Mouse (Mus musculus): ENCODE data around the gene Mrpl51. TPM values are rescaled to one million over a fixed set of nuclear protein-coding genes. Genes with fewer than 3 reads are reported as not detected.

Mrpl51 gene
- total and polyA plus RNA-seq, 3 experiments = 166 to 343 (median 303) TPM

DNA sequence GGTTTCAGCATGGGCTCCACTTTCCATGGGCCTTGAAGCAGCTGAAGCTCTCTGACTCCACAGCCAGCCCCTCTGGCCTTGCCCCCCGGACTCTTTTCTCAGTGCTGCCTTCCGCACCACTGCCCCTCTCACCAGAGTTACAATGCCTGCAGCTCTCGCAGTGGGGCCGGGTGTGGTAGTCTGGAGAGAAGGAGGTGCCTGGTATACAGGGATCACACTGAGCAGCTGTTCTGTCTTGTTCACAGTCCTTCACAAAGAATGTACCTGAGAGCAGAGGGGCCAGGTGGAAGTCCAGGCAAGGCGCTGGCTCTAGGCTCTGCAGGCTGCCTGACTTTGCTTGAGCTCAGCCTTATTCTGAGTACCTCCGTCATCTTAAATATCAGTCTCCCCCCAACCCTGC, 44.7 kb downstream of the Mrpl51 start:
- Histone ChIP-seq H3K36me3 (ENCODE audit: control insufficient read depth, insufficient read depth, low read length) (no peaks in the 10 kb centered on the region; the same call in 1 of the 2 replicates), H3K27me3 (ENCODE audit: control insufficient read depth, insufficient read depth, low read length) (no peaks in the 10 kb centered on the region), H3K27ac (no peak overlapping the region), H3K9ac (ENCODE audit: low read depth, low read length) (no peak overlapping the region), H3K4me3 (no peak overlapping the region), H3K79me2 (replicated peaks; ENCODE audit: control insufficient read depth, insufficient read depth, low read length) (no peaks in the 10 kb centered on the region), H3K4me1 (ENCODE audit: control insufficient read depth, insufficient read depth, low read length) (peaks cover 11% of the 10 kb centered on the region)
- TF ChIP-seq EP300 (IDR thresholded peaks at IDR 0.05; ENCODE audit: insufficient read depth, low read depth, low read length) = no peak
- no peak for TF ChIP-seq CTCF (IDR thresholded peaks at IDR 0.05)
- no peak for TF ChIP-seq POLR2A (IDR thresholded peaks at IDR 0.05; ENCODE audit: insufficient read depth, low read depth, low read length)
- intact Hi-C loops (cut with DNase I) = no loop called here
- WGBS = 93% methylated on average over 6 of the region's 6 CpGs
- DNase-seq = no peak

DNA sequence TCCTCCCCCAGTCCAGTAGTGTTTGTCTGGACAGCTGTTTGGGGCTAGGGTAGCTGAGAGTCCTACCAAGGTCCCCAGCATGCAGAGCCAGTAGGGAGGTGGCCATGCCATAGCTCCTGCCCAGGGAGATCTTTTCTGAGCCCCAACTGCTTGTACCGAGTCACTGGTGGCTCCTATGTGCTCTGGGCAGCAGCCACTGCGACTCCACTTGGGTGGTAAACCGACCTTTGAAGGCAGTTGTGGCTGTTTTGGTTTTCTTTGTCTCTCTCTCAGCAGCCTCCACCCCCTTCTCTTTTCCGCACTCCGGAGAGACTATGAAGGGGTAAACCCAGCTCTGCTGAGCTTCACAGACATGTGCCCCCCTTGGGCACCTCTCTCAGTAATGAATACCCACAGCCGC, 45.2 kb downstream of the Mrpl51 start, which contains the start of gene Cd27:
Gene Cd27 (minus strand): TSS at position 229 of the 400 bp plus-strand sequence.
- no peaks in the 10 kb centered on the region; the same call in 1 of the 2 replicates for H3K36me3 ChIP-seq (ENCODE audit: control insufficient read depth, insufficient read depth, low read length)
- no peak within 1 kb of the TSS for H3K4me3 ChIP-seq
- no peaks in the 10 kb centered on the region for H3K27me3 ChIP-seq (ENCODE audit: control insufficient read depth, insufficient read depth, low read length)
- intact Hi-C loops (cut with DNase I) = no loop called here
- H3K79me2 ChIP-seq (replicated peaks; ENCODE audit: control insufficient read depth, insufficient read depth, low read length) = no peaks in the 10 kb centered on the region
- no peak within 1 kb of the TSS for H3K9ac ChIP-seq (ENCODE audit: low read depth, low read length)
- H3K4me1 ChIP-seq (ENCODE audit: control insufficient read depth, insufficient read depth, low read length) = peaks cover 11% of the 10 kb centered on the region
- 71% methylated on average over 6 of the region's 6 CpGs for WGBS
- DNase-seq = no peak
- TF ChIP-seq EP300 (IDR thresholded peaks at IDR 0.05; ENCODE audit: insufficient read depth, low read depth, low read length) (no peak), POLR2A (IDR thresholded peaks at IDR 0.05; ENCODE audit: insufficient read depth, low read depth, low read length) (no peak), CTCF (IDR thresholded peaks at IDR 0.05) (no peak)
- no peak within 1 kb of the TSS for H3K27ac ChIP-seq

DNA sequence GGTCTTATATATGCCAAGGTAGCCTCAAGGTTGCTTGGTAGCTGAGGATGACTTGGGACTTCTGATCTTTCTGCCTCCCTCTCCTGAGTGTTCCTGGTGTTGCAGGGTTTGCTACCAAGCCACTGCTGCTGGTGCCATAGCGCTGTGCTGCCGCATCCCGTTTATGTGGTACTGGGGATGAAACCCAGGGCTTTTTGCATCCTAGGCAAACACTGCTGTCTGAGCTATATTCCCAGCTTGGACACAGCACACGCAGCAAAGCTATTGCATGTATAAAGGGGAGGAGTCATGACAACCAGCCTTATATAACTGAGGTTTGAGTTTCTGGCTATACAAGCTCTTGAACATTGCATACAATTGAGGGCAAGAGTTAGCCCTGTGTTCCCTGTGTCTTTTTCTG, 45.8 kb downstream of the Mrpl51 start:
- 80% methylated on average over 4 of the region's 4 CpGs for WGBS
- no peak overlapping the region for H3K27ac ChIP-seq
- no peak for DNase-seq
- no peaks in the 10 kb centered on the region for H3K79me2 ChIP-seq (replicated peaks; ENCODE audit: control insufficient read depth, insufficient read depth, low read length)
- H3K4me3 ChIP-seq = no peak overlapping the region
- intact Hi-C loops (cut with DNase I) = no loop called here
- H3K9ac ChIP-seq (ENCODE audit: low read depth, low read length) = no peak overlapping the region
- H3K4me1 ChIP-seq (ENCODE audit: control insufficient read depth, insufficient read depth, low read length) = peaks cover 7% of the 10 kb centered on the region
- H3K36me3 ChIP-seq (ENCODE audit: control insufficient read depth, insufficient read depth, low read length) = no peaks in the 10 kb centered on the region
- no peaks in the 10 kb centered on the region for H3K27me3 ChIP-seq (ENCODE audit: control insufficient read depth, insufficient read depth, low read length)
- TF ChIP-seq POLR2A (IDR thresholded peaks at IDR 0.05; ENCODE audit: insufficient read depth, low read depth, low read length) (no peak), CTCF (IDR thresholded peaks at IDR 0.05) (no peak), EP300 (IDR thresholded peaks at IDR 0.05; ENCODE audit: insufficient read depth, low read depth, low read length) (no peak)

DNA sequence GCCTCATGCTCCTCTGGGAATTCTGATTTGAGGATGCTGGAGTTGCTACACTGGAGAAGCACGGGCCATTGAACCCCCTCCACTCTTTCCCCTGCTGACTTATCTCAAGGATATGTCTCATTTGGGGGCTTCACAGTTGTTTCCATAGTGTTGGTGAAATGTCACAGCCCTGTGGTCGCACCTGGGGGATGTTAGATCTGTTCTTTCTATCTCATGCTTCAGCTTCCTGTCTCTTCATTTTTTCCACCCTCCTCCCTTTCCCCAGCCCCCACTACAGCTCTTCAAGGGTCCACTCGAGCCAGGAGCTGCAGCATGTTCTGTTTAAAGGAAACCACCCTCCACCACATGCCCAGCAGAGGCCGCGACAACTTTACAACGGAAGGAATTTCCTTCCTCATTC, 46.8 kb downstream of the Mrpl51 start:
- TF ChIP-seq EP300 (IDR thresholded peaks at IDR 0.05; ENCODE audit: insufficient read depth, low read depth, low read length) = no peak
- Histone ChIP-seq H3K9ac (ENCODE audit: low read depth, low read length) (no peak overlapping the region), H3K79me2 (replicated peaks; ENCODE audit: control insufficient read depth, insufficient read depth, low read length) (no peaks in the 10 kb centered on the region), H3K36me3 (ENCODE audit: control insufficient read depth, insufficient read depth, low read length) (no peaks in the 10 kb centered on the region), H3K27ac (no peak overlapping the region), H3K27me3 (ENCODE audit: control insufficient read depth, insufficient read depth, low read length) (no peaks in the 10 kb centered on the region), H3K4me3 (no peak overlapping the region), H3K4me1 (ENCODE audit: control insufficient read depth, insufficient read depth, low read length) (peaks cover 7% of the 10 kb centered on the region)
- 24% methylated on average over 6 of the region's 6 CpGs for WGBS
- DNase-seq = no peak
- intact Hi-C loops (cut with DNase I) = no loop called here

DNA sequence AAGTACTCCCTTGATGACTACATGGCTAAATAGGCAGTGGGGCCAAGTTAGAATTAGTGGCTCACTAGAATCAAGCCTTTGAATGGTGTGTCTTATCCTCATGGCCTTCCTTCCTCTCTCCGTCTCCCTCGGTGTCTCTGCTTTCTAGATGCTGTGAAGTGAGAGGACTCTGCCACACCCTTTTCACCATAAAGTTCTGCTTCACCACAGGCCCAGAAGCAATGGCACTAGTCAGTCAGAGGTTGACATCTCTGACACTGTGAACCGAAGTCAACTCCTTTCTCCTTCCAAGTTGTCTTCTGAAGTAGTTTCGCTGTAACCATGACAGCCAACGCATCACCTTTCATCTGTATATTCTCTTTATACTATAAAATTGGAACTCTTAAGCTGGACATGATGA, 47.9 kb downstream of the Mrpl51 start:
- no peaks in the 10 kb centered on the region for H3K36me3 ChIP-seq (ENCODE audit: control insufficient read depth, insufficient read depth, low read length)
- no peak overlapping the region for H3K9ac ChIP-seq (ENCODE audit: low read depth, low read length)
- TF ChIP-seq CTCF (IDR thresholded peaks at IDR 0.05) = no peak
- no peak for TF ChIP-seq EP300 (IDR thresholded peaks at IDR 0.05; ENCODE audit: insufficient read depth, low read depth, low read length)
- no peak for TF ChIP-seq POLR2A (IDR thresholded peaks at IDR 0.05; ENCODE audit: insufficient read depth, low read depth, low read length)
- no peak for DNase-seq
- WGBS = 89% methylated on average over 5 of the region's 5 CpGs
- intact Hi-C loops (cut with DNase I) = no loop called here
- no peaks in the 10 kb centered on the region for H3K4me1 ChIP-seq (ENCODE audit: control insufficient read depth, insufficient read depth, low read length)
- H3K4me3 ChIP-seq = no peak overlapping the region
- H3K27me3 ChIP-seq (ENCODE audit: control insufficient read depth, insufficient read depth, low read length) = no peaks in the 10 kb centered on the region
- H3K79me2 ChIP-seq (replicated peaks; ENCODE audit: control insufficient read depth, insufficient read depth, low read length) = no peaks in the 10 kb centered on the region
- H3K27ac ChIP-seq = no peak overlapping the region

DNA sequence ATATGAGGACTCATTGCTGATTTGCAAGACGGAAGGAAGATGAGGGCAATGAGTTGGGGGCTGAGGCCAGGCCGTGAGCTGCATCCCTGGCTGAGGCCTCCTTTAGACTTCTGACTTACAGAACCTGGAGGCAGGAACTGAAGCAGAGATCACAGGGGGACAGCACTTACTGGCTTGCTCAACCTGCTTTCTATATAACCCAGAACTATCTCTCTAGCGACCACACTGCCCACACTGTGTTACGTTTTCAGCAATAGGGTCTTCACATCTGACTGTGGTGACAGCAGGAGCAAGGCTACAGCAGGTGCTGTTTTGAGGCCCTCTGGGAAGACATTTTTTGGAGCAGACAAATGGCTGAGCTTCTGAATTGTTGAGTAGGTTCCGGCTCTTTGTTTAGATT, 49.0 kb downstream of the Mrpl51 start:
- no peak for DNase-seq
- no peaks in the 10 kb centered on the region for H3K36me3 ChIP-seq (ENCODE audit: control insufficient read depth, insufficient read depth, low read length)
- WGBS = 89% methylated on average over 5 of the region's 5 CpGs
- H3K79me2 ChIP-seq (replicated peaks; ENCODE audit: control insufficient read depth, insufficient read depth, low read length) = no peaks in the 10 kb centered on the region
- H3K4me3 ChIP-seq = no peak overlapping the region
- H3K27me3 ChIP-seq (ENCODE audit: control insufficient read depth, insufficient read depth, low read length) = no peaks in the 10 kb centered on the region
- no peak overlapping the region for H3K9ac ChIP-seq (ENCODE audit: low read depth, low read length)
- intact Hi-C loops (cut with DNase I) = no loop called here
- H3K4me1 ChIP-seq (ENCODE audit: control insufficient read depth, insufficient read depth, low read length) = no peaks in the 10 kb centered on the region
- no peak for TF ChIP-seq CTCF (IDR thresholded peaks at IDR 0.05)
- no peak for TF ChIP-seq EP300 (IDR thresholded peaks at IDR 0.05; ENCODE audit: insufficient read depth, low read depth, low read length)
- no peak for TF ChIP-seq POLR2A (IDR thresholded peaks at IDR 0.05; ENCODE audit: insufficient read depth, low read depth, low read length)
- no peak overlapping the region for H3K27ac ChIP-seq
